Mouse (Mus musculus) cortical plate, adult 2 months (tissue): ENCODE data around the gene Kcnh3. TPM values are rescaled to one million over a fixed set of nuclear protein-coding genes. Genes with fewer than 3 reads are reported as not detected.
A peak's percentile ranks its signal among the peaks of the same experiment; 100 is the strongest.

Experiments
- H3K27ac ChIP-seq: fragments of 200-500 bp; 2 replicates; pipeline ENCODE4 v1.5.1; 2012; ENCODE audit warnings: low read length, control low read depth, inconsistent platforms; ENCODE audit not compliant: insufficient read depth
- H3K4me1 ChIP-seq: fragments of 200-500 bp; 2 replicates; pipeline ENCODE4 v1.6.1; 2011; ENCODE audit warnings: low read length; ENCODE audit not compliant: control insufficient read depth, insufficient read depth
- H3K4me3 ChIP-seq: fragments of 200-500 bp; 2 replicates; pipeline ENCODE4 v1.5.1; 2011; ENCODE audit warnings: mild to moderate bottlenecking, low read length, control low read depth; ENCODE audit not compliant: insufficient read depth
- CTCF ChIP-seq: fragments of 200-500 bp; IDR thresholded peaks from 2 replicates; pipeline ENCODE4 v1.5.1; 2011; ENCODE audit warnings: mild to moderate bottlenecking, control low read depth, low read length; ENCODE audit not compliant: insufficient read depth; ENCODE audit errors: extremely low read depth
- POLR2A ChIP-seq: fragments of 200-500 bp; IDR thresholded peaks from 2 replicates; pipeline ENCODE4 v1.6.1; 2011; ENCODE audit warnings: mild to moderate bottlenecking, low read length, control low read depth; ENCODE audit not compliant: insufficient read depth; ENCODE audit errors: extremely low read depth
- polyA plus RNA-seq: library from polyadenylated mRNA; depleted of rRNA; stranded (reverse); fragments of >200 nt; gene quantifications from 2 replicates; pipeline ENCODE4 v1.2.3, GENCODE M21; 2012

The Kcnh3 gene
- polyA plus RNA-seq, 1 experiment: 180 TPM

GRCm38 (mm10) chr15:99217630-99218029, 7.0 kb upstream of the Kcnh3 start:
- no peak for TF ChIP-seq CTCF
- TF ChIP-seq POLR2A: no peak
- peaks cover 2% of the 10 kb centered on the region for H3K4me1 ChIP-seq
- no peak overlapping the region for H3K27ac ChIP-seq
- H3K4me3 ChIP-seq: no peak overlapping the region

- no peak for TF ChIP-seq POLR2A
- no peak for TF ChIP-seq CTCF
- Histone ChIP-seq H3K27ac (0 out of 2 replicates have a peak overlapping the region, but pooled peaks have one; percentile 44), H3K4me3 (no peak overlapping the region), H3K4me1 (peaks cover 2% of the 10 kb centered on the region)
Measured at GRCm38 (mm10) chr15:99221315-99221952, 3.2 kb upstream of the Kcnh3 start.

GRCm38 (mm10) chr15:99222794-99223584, 1.7 kb upstream of the Kcnh3 start:
- no peak for TF ChIP-seq POLR2A
- TF ChIP-seq CTCF: no peak
- Histone ChIP-seq H3K4me3 (peak overlapping the region; percentile 85; the same call in 1 of the 2 replicates), H3K27ac (0 out of 2 replicates have a peak overlapping the region, but pooled peaks have one; percentile 38), H3K4me1 (peaks cover 2% of the 10 kb centered on the region)

- Histone ChIP-seq H3K4me3 (peak overlapping the region; percentile 85), H3K4me1 (peaks cover 2% of the 10 kb centered on the region), H3K27ac (peak overlapping the region; percentile 96; the same call in 1 of the 2 replicates)
- 0 out of 2 replicates have a peak, but pooled peaks have one; percentile 48 for TF ChIP-seq POLR2A
- no peak for TF ChIP-seq CTCF
Measured at GRCm38 (mm10) chr15:99223585-99224207, 965 bp upstream of the Kcnh3 start.

GRCm38 (mm10) chr15:99225081-99225810, 585 bp downstream of the Kcnh3 start:
- H3K4me1 ChIP-seq: peaks cover 4% of the 10 kb centered on the region
- H3K27ac ChIP-seq: peak overlapping the region; percentile 96
- peak overlapping the region; percentile 85 for H3K4me3 ChIP-seq
- TF ChIP-seq POLR2A: peak; percentile 18; the same call in 1 of the 2 replicates
- no peak for TF ChIP-seq CTCF

- no peak for TF ChIP-seq CTCF
- no peak for TF ChIP-seq POLR2A
- H3K27ac ChIP-seq: no peak overlapping the region
- H3K4me1 ChIP-seq: peaks cover 4% of the 10 kb centered on the region
- peak overlapping the region; percentile 85 for H3K4me3 ChIP-seq
Measured at GRCm38 (mm10) chr15:99226090-99226489, 1.4 kb downstream of the Kcnh3 start.

- Histone ChIP-seq H3K4me3 (no peak overlapping the region), H3K4me1 (peaks cover 2% of the 10 kb centered on the region; the same call in 1 of the 2 replicates), H3K27ac (no peak overlapping the region)
- TF ChIP-seq POLR2A: no peak
- no peak for TF ChIP-seq CTCF
Measured at GRCm38 (mm10) chr15:99231998-99232397, 7.3 kb downstream of the Kcnh3 start.

GRCm38 (mm10) chr15:99233719-99234118, 9.1 kb downstream of the Kcnh3 start:
- no peak overlapping the region for H3K4me3 ChIP-seq
- peaks cover 2% of the 10 kb centered on the region; the same call in 1 of the 2 replicates for H3K4me1 ChIP-seq
- H3K27ac ChIP-seq: no peak overlapping the region
- TF ChIP-seq CTCF (no peak), POLR2A (no peak)

- Histone ChIP-seq H3K27ac (no peak overlapping the region), H3K4me3 (no peak overlapping the region), H3K4me1 (no peaks in the 10 kb centered on the region)
- no peak for TF ChIP-seq CTCF
- no peak for TF ChIP-seq POLR2A
Measured at GRCm38 (mm10) chr15:99234326-99235010, 9.8 kb downstream of the Kcnh3 start.
